Mouse (Mus musculus): Measurements from ENCODE around the gene Phactr3. TPM values are rescaled to one million over a fixed set of nuclear protein-coding genes. Genes with fewer than 3 reads are reported as not detected.
"Not testable (repeated sequence)": the region's sequence is repeated elsewhere in the genome, so short reads cannot be mapped to it uniquely, and the experiment has no call there.

Phactr3 gene
- polyA plus RNA-seq, 1 experiment from 2014 or later: 3.1 TPM

GRCm38 (mm10) chr2:178342105-178342504 lies 223.3 kb downstream of the Phactr3 start:
- not testable (repeated sequence) for H3K4me3 ChIP-seq; H3K4me1 ChIP-seq; H3K4me2 ChIP-seq (replicated peaks); H3K9ac ChIP-seq; H3K27me3 ChIP-seq; H3K27ac ChIP-seq; H3K9me3 ChIP-seq; ATAC-seq (ENCODE audit: insufficient number of reproducible peaks, insufficient read depth, low FRiP score, low TSS enrichment); H3K36me3 ChIP-seq

- H3K27ac ChIP-seq: no peak overlapping the region
- H3K4me1 ChIP-seq: no peaks in the 10 kb centered on the region
- no peaks in the 10 kb centered on the region for H3K36me3 ChIP-seq
- no peak overlapping the region for H3K4me3 ChIP-seq
- H3K27me3 ChIP-seq: no peaks in the 10 kb centered on the region
- H3K4me2 ChIP-seq (replicated peaks): no peak overlapping the region
- no peaks in the 10 kb centered on the region for H3K9me3 ChIP-seq
- H3K9ac ChIP-seq: no peak overlapping the region
- WGBS: 83% methylated on average over 4 of the region's 4 CpGs
- ATAC-seq (ENCODE audit: insufficient number of reproducible peaks, insufficient read depth, low FRiP score, low TSS enrichment): no peak
These were observed 223.8 kb downstream of the Phactr3 start for GRCm38 (mm10) chr2:178342597-178342996.

Other genes with a start within 250 kb of the Phactr3 start
- 2.8 and 3.6 TPM in 2 replicates for gene Gm14327, start 221.9 kb upstream of the Phactr3 start, polyA plus RNA-seq (2016; fragmentation: Nextera tagmentation; extraction: Ambion mirVana)
- 0.52 and 1.0 TPM in 2 replicates for gene Zfp972, start 193.4 kb upstream of the Phactr3 start, polyA plus RNA-seq (2016; fragmentation: Nextera tagmentation; extraction: Ambion mirVana)
- 17.5 and 17.6 TPM in 2 replicates for gene Gm14326, start 161.7 kb upstream of the Phactr3 start, polyA plus RNA-seq (2016; fragmentation: Nextera tagmentation; extraction: Ambion mirVana)
- 11.4 and 12.8 TPM in 2 replicates for gene Zfp971, start 95.7 kb upstream of the Phactr3 start, polyA plus RNA-seq (2016; fragmentation: Nextera tagmentation; extraction: Ambion mirVana)
- 20.4 and 20.8 TPM in 2 replicates for gene Zfp931, start 40.5 kb upstream of the Phactr3 start, polyA plus RNA-seq (2016; fragmentation: Nextera tagmentation; extraction: Ambion mirVana)

All from embryonic facial prominence, embryonic 12.5 days (tissue).